Mouse (Mus musculus): ENCODE data around the gene Gm21974. TPM values are rescaled to one million over a fixed set of nuclear protein-coding genes. Genes with fewer than 3 reads are reported as not detected.
"Not testable (repeated sequence)": the region's sequence is repeated elsewhere in the genome, so short reads cannot be mapped to it uniquely, and the experiment has no call there.

Gene Gm21974
- total and polyA plus RNA-seq, 3 experiments: not detected

DNA sequence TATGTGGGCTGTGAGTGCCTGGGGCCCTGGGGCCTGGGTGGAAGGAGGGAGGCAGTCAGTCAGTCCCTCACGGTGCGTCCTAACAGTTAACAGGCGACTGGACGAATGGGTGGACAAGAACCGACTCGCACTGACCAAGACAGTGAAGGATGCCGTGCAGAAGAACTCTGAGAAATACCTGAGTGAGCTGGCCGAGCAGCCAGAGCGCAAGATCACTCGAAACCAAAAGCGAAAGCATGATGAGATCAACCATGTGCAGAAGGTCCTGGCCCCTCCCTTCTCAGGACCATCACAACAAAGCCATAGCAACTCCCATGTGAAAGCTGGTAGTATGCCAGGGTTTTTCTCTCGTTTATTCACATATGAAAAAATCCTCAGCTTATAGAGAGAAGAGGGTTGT lies 20.0 kb upstream of the Gm21974 start:
- no peak for DNase-seq

DNA sequence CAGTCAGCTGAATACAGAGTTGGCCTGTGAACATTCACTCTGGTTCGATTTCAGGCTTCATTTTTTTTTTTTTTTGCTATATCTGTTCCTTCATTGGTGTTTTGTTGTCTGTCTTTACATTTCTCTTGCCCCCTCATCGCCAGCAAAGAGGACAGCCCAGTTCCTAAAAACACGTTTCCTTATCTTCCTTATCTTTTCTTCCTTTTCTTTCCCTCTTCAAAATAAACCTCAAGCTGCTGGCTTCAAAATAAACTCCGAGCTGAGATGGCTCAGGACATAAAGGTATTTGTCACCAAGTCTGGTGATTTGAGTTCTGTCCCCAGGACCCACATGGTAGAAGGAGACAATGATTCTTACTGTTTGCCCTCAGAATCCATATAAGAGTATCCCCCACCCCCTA lies 17.7 kb upstream of the Gm21974 start:
- DNase-seq: no peak

DNA sequence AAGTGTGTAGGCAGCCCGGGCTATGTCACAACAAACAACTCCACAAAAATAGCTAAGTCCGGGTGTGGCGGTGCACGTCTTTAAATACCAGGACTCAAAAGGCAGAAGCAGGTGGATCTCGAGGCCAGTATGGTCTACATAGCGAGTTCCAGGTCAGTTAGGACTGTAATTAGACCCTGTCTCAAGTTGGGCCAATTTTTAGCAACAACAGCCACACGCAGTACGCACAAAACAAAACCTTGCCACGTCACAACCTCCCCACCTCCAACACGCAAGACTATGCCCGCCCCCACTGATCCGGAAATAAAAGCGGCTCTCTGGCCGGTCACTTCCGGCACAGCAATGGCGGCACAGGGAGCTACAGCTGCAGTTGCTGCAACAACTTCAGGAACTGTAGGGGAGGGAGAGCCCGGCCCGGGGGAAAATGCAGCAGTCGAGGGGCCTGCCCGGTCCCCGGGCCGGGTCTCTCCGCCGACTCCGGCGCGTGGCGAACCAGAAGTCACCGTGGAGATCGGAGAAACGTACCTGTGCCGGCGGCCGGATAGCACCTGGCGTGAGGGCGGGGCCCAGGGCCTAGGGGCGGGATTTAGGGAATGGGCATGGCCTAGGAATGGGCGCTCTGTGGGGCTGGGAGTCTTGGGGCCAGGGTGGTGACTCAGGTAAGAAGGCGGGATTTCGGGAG lies 17.1 kb upstream of the Gm21974 start, which contains the start of gene Kat8:
Kat8 (plus strand) TSS at position 327 of the 682 bp plus-strand sequence.
- peak; percentile 93 for DNase-seq

DNA sequence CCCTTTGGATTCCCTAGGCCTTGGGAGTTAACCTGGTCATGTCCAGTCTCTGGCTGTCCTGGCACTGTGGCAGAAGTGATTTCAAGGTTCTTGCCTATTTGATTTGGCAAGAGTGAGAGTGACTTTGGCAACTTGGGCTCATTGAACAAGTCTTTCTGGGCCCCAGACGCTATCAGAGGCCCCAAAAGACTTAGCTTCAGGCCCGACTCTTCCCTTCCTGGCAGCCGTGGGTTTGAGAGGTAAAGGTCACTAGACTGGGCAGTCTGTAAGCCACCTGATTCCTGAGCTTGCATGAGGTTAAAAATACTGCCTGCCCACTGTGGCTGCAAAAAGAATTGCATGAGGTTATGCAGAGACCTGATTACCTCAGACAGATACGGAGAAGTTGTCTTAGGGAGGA lies 13.4 kb upstream of the Gm21974 start:
- no peak for DNase-seq

DNA sequence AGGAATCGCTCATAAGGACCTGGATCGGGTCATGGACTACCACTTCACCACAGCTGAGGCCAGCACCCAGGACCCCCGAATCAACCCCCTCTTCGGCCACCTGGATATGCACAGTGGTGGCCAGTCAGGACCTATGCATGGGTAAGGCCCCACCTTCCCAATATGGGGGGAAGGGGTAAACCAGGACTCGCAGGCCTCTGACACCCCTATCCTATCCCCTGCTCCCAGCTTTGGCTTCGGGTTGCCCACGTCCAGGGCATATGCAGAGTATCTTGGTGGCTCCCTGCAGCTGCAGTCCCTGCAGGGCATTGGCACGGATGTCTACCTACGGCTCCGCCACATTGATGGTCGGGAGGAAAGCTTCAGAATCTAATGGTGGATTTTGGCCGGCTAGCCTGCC lies 12.7 kb upstream of the Gm21974 start:
- no peak for DNase-seq

DNA sequence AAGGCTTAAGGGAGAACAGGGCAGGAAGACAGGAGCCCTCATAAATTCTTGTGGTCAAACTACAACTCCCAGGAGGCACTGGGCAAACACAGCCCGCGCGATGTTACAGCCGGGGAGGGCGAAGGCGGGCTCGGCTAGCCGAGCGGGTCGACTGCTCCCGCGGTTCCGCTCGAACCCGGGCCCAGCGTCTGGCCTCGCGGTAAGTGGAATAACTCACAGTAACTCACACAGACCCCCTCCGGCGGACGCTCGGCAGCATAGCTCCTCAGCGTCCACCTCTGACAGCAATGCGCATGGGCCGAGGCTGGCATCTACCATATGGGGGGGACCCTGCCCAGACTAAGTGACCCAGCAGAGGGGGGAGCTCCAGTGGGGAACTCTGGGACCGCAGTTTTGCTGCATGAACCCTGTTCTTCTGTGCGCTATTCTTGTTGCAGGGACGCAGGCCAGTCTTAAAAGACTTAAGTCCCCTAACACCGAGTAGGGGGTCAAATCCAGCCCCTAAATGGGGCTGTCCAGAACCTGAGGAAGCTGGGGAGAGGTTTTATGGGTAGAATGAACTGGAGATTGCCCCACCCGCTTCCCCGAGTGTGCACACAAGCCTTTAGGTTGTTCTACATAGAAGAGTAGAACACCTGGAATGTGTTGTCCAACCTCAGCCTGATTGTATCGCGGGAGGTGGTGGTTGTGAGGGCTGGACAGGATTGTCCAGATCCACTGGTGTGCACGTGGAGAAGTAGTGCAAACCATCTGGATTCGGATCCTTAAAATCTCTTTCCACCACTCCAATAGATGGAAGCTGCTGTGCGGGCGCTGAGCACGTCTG lies 8.9 kb upstream of the Gm21974 start, which contains the start of gene Bckdk:
Bckdk (plus strand) TSS at position 112 of the 826 bp plus-strand sequence.
- peak; percentile 87 for DNase-seq

DNA sequence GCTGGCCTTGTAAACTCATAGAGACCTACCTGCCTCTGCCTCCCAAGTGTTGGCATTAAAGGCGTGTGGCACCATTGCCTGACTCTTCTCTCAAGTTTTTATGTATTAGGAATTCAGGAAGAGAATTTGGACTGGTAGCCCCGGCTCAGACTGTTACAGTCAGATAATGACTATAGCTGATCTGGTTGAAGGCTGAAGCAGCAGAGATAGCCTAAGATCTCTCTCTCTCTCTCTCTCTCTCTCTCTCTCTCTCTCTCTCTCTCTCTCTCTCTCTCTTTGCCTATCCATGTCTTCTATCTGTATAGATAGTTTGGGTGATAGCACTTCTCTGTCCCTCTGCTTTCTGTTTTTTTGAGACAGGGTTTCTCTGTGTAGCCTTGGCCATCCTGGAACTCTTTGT lies 6.5 kb upstream of the Gm21974 start:
- DNase-seq: no peak

DNA sequence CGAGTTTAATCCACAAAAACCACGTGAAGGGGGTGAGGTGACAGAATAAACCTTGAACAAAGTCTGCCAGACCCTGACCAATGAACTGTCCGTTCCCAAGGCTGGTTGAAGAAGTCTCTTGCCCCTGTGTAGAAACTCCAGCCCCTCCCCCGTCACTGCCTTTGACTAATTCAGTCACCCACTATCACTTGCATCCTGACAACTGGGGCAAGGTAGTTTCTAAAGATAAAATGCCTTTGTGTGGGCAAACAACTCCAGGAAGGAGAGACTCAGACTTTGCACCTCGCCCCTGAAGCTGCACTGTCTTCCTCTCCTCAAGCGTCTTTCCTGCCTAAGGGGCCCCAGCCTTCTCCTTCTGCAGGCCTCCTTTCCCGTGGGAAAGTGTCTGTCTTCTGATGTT lies 4.7 kb upstream of the Gm21974 start:
- DNase-seq: no peak

DNA sequence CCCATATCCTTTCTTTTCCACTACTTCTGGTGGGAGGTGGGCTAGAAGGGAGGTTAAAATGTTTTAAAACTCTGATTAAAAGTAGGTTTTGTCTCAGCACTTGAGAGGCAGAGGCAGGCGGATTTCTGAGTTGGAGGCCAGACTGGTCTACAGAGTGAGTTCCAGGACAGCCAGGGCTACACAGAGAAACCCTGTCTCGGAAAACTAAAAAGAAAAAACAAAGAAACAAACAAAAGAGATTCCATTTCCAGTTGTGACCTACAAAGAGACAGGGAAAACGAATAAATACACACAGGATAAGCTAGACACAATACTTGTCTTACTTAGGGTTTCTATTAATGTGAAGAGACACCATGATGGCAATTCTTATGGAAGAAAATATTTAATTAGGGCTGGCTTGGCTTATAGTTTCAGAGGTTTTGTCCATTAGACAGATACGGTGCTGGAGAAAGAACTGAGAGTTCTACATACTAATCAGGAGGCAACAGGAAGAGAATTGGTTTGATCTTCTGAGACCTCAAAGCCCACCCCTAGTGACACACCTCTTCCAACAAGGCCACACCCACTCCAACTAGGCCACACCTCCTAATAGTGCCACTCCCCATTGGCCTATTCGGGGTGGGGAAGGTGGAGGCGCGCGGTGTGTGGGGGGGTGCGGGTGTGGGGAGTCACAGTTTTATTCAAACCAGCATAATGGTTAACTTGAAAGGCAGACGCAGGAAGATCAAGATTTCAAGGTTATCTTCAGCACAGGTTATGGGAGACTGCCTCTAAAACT lies 3.1 kb upstream of the Gm21974 start:
- DNase-seq: no peak

DNA sequence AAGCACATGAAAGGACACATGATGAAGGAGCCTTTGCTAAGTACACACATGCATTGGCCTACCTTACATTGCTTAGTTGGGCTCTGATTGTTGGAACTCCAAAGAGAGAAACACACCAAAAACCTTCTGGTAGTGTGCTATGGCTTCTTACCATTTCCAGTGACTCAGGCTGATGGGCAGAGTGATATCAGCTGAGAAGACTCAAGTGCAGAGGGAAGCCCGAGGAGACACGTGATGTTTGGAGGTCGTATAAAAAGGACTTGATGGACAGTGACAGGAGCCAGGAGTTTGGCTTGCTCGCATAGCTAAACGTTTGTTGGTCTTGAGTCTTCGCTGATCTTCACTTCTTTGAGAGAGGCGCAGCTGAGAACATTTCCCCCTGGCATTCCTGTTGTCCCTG lies 2.3 kb upstream of the Gm21974 start:
- no peak for DNase-seq

DNA sequence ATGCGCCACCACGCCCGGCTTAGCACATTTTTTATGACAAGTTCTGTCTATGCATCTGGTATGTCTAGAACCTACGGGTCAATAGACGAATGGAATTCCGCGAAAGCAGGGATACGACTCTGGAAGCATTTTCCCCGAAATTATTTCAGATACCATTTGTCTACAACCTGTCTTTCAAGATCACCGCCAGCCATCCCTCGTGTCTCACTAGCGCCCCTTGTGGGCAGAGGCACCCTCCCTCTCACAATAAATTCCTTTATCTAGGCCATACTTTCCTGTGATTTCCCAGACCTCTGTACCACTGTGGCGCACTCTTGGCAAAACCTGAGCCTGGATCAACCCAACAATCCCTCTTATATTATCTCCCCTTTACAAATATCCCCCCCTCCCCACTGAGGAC lies 1.1 kb upstream of the Gm21974 start:
- DNase-seq: peak; percentile 49

DNA sequence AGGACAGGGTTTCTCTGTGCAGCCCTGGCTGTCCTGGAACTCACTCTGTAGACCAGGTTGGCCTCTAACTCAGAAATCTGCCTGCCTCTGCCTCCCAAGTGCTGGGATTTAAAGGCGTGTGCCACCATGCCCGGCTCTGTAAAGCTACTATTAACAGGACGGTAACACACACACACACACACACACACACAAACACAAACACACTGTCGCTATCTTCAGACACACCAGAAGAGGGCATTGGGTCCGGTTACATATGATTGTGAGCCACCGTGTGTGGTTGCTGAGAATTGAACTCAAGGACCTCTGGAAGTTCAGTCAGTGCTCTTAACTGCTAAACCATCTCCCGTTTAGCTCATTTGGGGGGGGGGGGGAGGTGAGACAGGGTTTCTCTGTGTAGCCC lies 637 bp upstream of the Gm21974 start:
- DNase-seq: not testable (repeated sequence)

DNA sequence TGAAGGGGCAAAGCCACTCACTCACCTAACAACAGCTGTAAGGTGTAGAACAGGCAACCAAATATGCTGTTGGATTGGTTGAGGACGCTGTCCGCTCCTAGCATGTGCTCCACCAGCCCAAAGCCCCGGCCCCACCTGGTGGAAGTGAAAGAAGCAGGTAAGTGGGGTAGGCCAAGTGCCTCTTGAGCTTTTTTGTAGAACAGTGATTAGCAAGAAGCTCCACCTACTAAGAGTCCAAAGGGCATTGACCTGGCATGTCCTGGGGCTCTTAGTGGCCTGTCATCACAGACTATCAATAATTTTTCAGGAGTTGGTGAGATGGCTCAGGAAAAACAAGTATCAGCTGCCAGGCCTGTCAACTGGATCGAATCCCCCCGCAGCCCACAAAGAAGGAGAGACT lies 774 bp downstream of the Gm21974 start:
- no peak for DNase-seq

DNA sequence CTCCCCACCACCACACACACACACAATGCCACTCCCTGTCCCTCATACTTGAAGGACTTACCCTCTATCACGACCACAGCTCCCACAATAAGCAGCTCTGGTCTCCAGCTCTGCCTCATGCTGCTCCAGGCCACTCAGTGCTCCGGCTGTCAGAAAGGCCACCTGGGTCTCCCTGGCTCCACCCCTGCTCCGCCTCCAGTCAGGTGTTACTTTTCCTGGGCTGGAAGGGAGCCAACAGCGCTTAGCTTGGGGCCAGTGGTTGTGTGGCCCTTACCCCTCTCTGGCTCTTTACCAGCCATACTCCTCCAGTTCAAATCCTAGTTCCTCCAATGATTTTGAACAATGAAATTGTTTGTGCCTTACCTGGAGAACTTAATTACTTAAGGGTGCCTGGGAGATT lies 4.5 kb downstream of the Gm21974 start, which contains the start of gene Prss53:
Prss53 (minus strand) TSS at position 173 of the 400 bp plus-strand sequence.
- DNase-seq: no peak

DNA sequence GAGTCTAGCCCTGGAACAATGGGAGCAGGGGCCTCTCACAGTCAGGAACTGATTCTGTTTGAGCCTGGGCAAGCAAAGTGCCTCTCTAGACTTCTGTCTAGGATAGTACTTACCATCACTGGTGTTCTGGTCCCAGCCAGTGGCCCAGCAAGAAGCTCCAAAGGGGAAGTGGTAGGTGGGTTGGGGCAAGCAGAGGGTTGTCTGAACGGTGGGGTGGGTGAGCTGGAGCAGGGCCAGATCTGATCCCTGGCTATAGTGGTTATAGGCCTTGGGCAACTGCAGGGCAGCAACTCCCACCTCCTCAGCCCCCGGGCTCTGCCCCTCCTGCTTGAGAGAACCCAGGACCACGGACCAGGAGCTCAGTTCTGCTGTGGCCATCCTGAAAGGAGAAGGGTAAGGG lies 6.4 kb downstream of the Gm21974 start:
- no peak for DNase-seq

DNA sequence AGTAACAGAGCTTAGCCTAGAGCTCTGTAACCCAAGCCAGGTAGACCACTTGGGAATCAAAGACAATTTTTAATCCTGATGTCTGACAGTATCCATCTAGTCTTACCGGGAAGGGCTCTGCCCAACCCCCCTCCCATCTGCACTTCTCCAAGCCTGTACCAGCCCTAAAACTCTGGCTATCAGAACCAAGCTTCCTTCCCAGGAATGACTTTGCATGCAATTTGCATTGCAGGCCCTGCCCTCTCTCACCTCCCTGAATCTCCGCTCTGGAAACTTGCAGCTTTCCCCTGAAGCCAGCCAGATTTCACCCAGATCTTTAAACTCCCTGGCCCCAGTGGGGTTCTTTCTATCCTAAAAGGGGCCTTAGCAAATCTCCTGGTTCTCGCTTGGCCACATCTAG lies 7.5 kb downstream of the Gm21974 start:
- no peak for DNase-seq

DNA sequence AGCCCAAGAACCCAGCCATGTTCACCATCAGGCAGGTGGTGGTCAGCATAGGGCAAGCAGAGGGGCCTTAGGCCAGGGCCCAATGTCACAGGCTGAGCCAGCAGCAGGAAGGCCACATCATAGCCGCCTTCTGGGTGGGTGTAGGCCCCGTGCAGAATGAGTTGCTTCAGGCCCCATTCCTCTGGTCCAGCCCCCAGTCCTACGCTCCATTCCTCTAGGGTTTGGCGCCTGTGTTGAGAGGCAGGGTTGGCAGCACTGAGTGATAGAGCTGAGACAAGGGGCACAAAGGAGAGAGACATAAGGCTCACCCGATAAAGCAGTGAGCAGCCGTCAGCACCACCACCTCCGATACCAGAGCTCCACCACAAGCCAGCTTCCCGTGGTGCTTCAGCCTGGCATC lies 8.1 kb downstream of the Gm21974 start:
- no peak for DNase-seq

DNA sequence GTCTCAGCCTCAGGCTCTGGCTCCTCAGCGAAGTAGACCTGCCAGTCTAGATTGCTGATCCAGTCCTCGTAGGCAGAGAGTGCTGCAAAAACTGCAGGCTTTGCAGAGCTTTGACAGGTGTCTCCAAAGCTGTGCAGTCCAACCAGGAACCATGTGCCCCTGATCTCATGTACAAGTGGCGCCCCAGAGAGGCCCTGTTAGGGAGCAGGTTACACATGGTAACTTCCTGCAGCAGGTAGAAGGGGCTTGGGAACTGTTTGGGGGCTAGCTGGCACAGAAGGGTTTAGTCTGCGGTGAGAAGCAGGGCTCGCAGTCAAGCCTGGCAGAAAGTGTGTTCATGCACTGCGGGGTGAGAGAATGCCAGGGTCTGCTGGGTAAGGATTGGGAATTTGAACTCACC lies 8.7 kb downstream of the Gm21974 start:
- DNase-seq: no peak

DNA sequence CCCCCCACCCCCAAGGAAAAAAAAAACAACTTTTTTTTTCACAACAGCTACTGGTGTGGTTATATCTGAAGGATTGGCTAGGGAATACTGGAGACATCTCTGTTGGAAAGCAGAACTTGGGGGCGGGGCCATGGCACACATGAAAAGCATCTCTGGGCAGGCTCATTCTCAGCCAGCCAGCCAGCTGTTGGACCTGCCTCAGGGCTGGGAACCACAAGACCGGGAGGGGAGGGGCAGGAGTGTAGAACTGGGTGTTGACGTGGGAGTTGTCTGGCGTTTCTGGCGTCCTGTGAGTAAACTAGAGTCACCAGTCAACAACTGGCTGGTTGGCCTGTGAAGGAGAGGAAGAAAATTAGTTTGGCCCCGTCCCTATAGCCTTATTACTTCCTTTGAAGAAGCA lies 9.3 kb downstream of the Gm21974 start:
- peak; percentile 48 for DNase-seq

DNA sequence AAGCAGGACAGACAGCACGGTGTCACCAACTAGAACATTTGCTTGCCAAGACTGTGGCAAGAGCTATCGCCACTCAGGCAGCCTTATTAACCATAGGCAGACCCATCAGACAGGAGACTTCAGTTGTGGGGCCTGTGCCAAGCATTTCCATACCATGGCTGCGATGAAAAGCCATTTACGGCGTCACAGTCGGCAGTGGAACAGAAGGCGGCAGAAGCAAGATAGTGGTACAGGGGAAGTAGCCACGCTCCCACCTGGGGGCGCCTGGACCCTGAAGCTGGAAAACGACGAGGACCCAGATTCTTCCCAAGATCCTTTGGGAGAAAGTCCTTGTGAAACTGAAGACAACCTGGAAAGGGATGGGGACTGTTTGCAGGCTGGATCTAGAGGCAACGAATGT lies 14.8 kb downstream of the Gm21974 start:
- no peak for DNase-seq

DNA sequence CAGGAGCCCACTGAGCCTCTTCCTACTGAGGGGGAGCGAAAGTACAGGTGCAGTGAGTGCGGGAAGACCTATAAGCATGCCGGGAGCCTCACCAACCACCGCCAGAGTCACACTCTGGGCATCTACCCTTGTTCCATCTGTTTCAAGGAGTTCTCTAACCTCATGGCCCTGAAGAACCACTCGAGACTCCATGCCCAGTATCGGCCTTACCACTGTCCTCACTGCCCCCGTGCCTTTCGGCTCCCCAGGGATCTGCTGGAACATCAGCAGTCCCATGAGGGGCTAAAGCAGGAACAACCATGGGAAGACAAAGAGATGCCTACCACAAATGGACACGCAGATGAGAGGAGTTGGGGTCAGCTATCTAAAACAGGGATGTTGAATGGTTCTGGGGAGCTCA lies 16.0 kb downstream of the Gm21974 start:
- DNase-seq: no peak

DNA sequence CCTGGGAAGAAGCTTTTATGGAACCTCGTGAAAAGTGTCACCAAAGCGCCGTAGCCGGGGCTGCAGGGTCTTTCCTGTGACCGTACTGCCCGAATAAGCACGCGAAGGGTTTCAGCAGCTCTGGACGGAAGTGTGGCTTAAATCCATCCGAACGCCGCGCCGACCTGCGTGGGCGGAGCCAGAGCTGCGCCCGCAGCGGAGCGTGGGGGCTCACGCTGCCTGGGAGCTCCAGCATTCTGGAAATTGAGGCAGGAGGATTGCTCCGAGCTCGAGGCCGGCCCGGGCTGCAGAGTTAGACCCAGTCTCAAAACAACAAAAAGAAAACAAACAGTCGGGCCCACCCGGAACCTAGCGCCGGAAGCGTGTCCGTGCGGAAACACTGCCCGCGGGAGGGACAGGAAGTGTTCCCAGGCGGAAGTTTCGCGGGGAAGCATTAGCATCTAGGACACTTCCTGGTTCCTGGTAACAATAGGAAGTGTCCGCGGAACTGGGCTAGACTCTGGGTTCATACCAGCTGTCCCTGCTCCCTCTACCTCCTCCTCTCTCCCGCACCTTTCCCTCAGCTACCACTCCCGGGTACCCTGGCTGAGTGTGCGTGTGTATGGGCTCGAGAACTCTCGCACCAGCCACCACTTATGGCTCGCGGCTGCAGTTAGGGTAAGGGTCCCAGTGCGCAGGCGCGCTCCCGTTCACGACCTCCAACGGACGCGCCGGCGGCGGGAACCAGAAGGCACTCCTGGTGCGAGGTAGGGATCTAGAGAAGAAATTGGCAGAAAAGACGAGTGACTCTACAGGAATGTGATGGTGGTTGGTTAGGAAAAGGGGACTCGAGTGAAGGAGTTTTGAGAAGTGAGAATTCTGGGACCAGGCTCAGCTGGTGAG lies 18.5 kb downstream of the Gm21974 start, which contains the start of gene Zfp668:
Zfp668 (minus strand) TSS at position 362 of the 882 bp plus-strand sequence.
- DNase-seq: peak; percentile 91
